Mouse (Mus musculus): ENCODE data around the gene Rad23b. TPM values are rescaled to one million over a fixed set of nuclear protein-coding genes. Genes with fewer than 3 reads are reported as not detected.
"Not testable (repeated sequence)": the region's sequence is repeated elsewhere in the genome, so short reads cannot be mapped to it uniquely, and the experiment has no call there.

Rad23b gene
- polyA plus RNA-seq (2015; fragmentation: Nextera tagmentation; extraction: Ambion mirVana), result 63.1 and 97.0 TPM in 2 replicates

- Histone ChIP-seq H3K27ac (peak within 1 kb of the TSS; percentile 93), H3K36me3 (no peaks in the 10 kb centered on the region), H3K27me3 (no peaks in the 10 kb centered on the region), H3K4me1 (peaks cover 11% of the 10 kb centered on the region), H3K9me3 (no peaks in the 10 kb centered on the region), H3K4me2 (peak within 1 kb of the TSS; percentile 63), H3K4me3 (peak within 1 kb of the TSS; percentile 96), H3K9ac (peak within 1 kb of the TSS; percentile 89)
- under 1% methylated on average over 77 of the region's 77 CpGs for WGBS
- ATAC-seq (ENCODE audit: insufficient number of reproducible peaks, low FRiP score, low TSS enrichment, low read depth), result peak; percentile 99
Measured at GRCm38 (mm10) chr4:55349452-55350218, at the start of gene Rad23b. Gene Rad23b, plus strand, starts transcription at chr4:55350043.

DNA sequence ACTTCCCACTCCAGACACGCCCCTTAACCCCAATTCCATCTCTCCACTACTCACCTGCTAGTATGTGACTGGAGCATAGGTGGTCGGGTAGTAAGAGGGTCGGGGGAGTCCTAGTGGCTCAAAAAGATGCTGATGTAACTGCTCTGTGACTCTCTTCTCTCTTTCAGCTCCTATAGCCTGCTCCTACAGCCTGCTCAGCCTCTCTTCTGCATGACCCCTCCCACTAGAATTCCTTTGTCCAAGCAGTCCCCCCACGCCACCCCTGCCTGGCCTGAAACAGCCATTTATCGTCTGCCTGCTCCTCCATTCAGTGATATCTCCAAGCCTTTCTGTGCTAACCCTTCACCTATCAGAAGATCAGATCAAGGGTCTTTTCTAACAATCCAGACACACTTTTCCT, 45.7 kb upstream of the Rad23b start:
- no peak for ATAC-seq (ENCODE audit: insufficient number of reproducible peaks, low FRiP score, low TSS enrichment, low read depth)

DNA sequence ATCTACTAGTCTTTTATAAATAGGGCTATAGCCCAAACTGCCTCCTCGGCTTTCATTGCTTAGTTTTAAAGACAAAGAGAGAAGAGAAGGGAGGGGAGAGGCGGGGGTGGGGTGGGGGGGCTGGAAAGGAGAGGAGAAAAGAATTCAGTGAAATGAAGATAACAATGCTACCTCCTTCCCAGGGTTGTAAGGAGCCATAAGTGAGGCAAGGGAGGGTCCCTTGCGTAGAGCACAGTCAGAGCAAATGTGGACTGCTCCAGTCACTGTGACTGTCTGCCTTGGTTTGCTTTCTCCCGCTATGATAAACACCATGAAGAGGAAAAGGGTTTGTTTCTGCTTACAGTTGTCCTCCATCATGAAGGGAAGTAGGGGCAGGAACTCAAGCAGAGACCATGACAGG, 43.2 kb upstream of the Rad23b start:
- Histone ChIP-seq H3K4me1 (no peaks in the 10 kb centered on the region), H3K27me3 (no peaks in the 10 kb centered on the region), H3K9ac (no peak overlapping the region), H3K9me3 (no peaks in the 10 kb centered on the region), H3K4me3 (no peak overlapping the region), H3K27ac (no peak overlapping the region), H3K36me3 (no peaks in the 10 kb centered on the region), H3K4me2 (no peak overlapping the region)
- WGBS, result 84% methylated on average over 4 of the region's 4 CpGs
- no peak for ATAC-seq (ENCODE audit: insufficient number of reproducible peaks, low FRiP score, low TSS enrichment, low read depth)

More for the DNA sequence above, 45.7 kb upstream of the Rad23b start:
- no peaks in the 10 kb centered on the region for H3K36me3 ChIP-seq
- no peak overlapping the region for H3K27ac ChIP-seq
- WGBS, result 81% methylated on average over 5 of the region's 5 CpGs
- H3K9ac ChIP-seq, result no peak overlapping the region
- H3K4me2 ChIP-seq, result no peak overlapping the region
- H3K27me3 ChIP-seq, result no peaks in the 10 kb centered on the region
- no peaks in the 10 kb centered on the region for H3K4me1 ChIP-seq
- no peak overlapping the region for H3K4me3 ChIP-seq
- H3K9me3 ChIP-seq, result no peaks in the 10 kb centered on the region

DNA sequence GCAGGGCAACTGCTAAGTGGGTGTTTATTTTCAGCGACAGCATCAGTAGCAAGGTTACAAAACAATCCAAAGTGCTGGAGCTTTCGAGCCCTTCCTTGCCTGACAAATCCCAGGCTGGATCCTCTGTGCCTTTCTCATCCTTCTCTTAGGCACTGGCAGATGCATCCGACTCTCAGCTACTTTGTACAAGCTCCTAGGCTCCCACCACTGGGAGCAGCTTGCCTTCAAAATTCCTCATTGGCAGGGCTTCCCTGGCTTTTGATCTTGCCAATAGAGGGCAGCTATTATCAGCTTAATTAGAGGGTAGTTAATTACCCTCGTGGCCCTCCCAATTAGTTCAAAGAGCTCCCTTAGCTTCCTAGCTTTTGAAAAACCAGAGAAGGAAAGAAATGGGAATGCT, 33.1 kb upstream of the Rad23b start:
- Histone ChIP-seq H3K4me2 (no peak overlapping the region), H3K27ac (no peak overlapping the region), H3K27me3 (no peaks in the 10 kb centered on the region), H3K9ac (no peak overlapping the region), H3K4me3 (no peak overlapping the region), H3K36me3 (no peaks in the 10 kb centered on the region), H3K9me3 (no peaks in the 10 kb centered on the region), H3K4me1 (no peaks in the 10 kb centered on the region)
- no peak for ATAC-seq (ENCODE audit: insufficient number of reproducible peaks, low FRiP score, low TSS enrichment, low read depth)
- WGBS, result 19% methylated on average over 4 of the region's 4 CpGs

DNA sequence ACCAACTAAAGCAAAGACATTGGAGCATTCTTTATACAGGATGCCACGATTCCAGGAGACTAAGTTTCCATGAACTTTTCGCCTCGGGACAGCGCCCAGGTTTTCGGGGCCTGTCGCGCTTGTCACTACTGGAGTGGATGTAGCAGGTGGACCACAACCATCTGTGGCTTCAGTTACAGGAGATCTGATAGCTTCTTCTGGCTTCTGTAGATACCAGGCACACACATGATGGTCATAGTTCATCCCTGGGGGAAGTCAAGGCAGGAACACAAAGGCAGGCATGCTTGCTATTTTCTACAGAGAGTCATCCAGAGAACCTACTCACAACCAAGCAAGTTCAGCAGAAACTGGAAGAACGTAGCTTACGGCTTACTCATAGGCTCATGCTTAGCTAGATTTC, 31.5 kb upstream of the Rad23b start:
- not testable (repeated sequence) for H3K27ac ChIP-seq; H3K4me1 ChIP-seq; H3K36me3 ChIP-seq; ATAC-seq (ENCODE audit: insufficient number of reproducible peaks, low FRiP score, low TSS enrichment, low read depth); H3K9ac ChIP-seq; H3K4me2 ChIP-seq; H3K9me3 ChIP-seq; H3K27me3 ChIP-seq; H3K4me3 ChIP-seq
- 92% methylated on average over 9 of the region's 9 CpGs for WGBS

- Histone ChIP-seq H3K4me1 (no peaks in the 10 kb centered on the region), H3K27ac (no peak overlapping the region), H3K9ac (no peak overlapping the region), H3K36me3 (no peaks in the 10 kb centered on the region), H3K9me3 (no peaks in the 10 kb centered on the region), H3K4me3 (no peak overlapping the region), H3K27me3 (no peaks in the 10 kb centered on the region), H3K4me2 (no peak overlapping the region)
- no peak for ATAC-seq (ENCODE audit: insufficient number of reproducible peaks, low FRiP score, low TSS enrichment, low read depth)
- 59% methylated on average over 4 of the region's 4 CpGs for WGBS
Measured at GRCm38 (mm10) chr4:55325786-55326518, 23.9 kb upstream of the Rad23b start.

DNA sequence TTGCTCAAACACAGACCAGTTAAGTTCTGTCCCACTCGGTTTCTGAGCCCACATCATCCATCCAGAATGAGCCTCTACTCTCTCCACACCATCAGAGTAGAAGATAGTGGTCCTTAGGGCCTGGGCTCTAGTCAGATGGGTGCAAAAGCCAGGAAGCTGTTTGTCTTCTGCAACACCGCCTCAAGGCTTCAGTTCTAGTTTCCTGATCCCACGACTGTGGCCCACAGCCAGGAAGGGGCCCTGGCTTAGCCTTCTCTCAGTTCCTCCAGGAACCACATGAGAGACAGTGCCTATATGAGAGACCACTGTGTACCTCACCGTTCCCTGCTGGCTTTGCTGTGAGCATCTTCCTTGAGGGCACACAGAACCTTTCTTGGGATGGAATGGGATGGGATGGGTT, 22.3 kb upstream of the Rad23b start:
- H3K4me2 ChIP-seq, result no peak overlapping the region
- no peaks in the 10 kb centered on the region for H3K9me3 ChIP-seq
- no peak overlapping the region for H3K27ac ChIP-seq
- ATAC-seq (ENCODE audit: insufficient number of reproducible peaks, low FRiP score, low TSS enrichment, low read depth), result no peak
- no peaks in the 10 kb centered on the region for H3K36me3 ChIP-seq
- no peaks in the 10 kb centered on the region for H3K27me3 ChIP-seq
- WGBS, result 59% methylated on average over 4 of the region's 4 CpGs
- 0 out of 2 replicates have a peak, but pooled peaks cover 4% of the 10 kb centered on the region for H3K4me1 ChIP-seq
- no peak overlapping the region for H3K4me3 ChIP-seq
- no peak overlapping the region for H3K9ac ChIP-seq

GRCm38 (mm10) chr4:55328471-55328870, 21.4 kb upstream of the Rad23b start:
- Histone ChIP-seq H3K9me3 (no peaks in the 10 kb centered on the region), H3K27me3 (no peaks in the 10 kb centered on the region), H3K27ac (no peak overlapping the region), H3K9ac (no peak overlapping the region), H3K4me3 (no peak overlapping the region), H3K36me3 (no peaks in the 10 kb centered on the region), H3K4me1 (0 out of 2 replicates have a peak, but pooled peaks cover 4% of the 10 kb centered on the region), H3K4me2 (no peak overlapping the region)
- no peak for ATAC-seq (ENCODE audit: insufficient number of reproducible peaks, low FRiP score, low TSS enrichment, low read depth)
- WGBS, result 95% methylated on average over 11 of the region's 11 CpGs

- H3K27ac ChIP-seq; H3K27me3 ChIP-seq; ATAC-seq (ENCODE audit: insufficient number of reproducible peaks, low FRiP score, low TSS enrichment, low read depth); H3K4me1 ChIP-seq; H3K36me3 ChIP-seq; H3K9me3 ChIP-seq; H3K9ac ChIP-seq; H3K4me3 ChIP-seq; H3K4me2 ChIP-seq: not testable (repeated sequence)
- 93% methylated on average over 7 of the region's 7 CpGs for WGBS
Measured at GRCm38 (mm10) chr4:55328928-55329327, 20.9 kb upstream of the Rad23b start.

DNA sequence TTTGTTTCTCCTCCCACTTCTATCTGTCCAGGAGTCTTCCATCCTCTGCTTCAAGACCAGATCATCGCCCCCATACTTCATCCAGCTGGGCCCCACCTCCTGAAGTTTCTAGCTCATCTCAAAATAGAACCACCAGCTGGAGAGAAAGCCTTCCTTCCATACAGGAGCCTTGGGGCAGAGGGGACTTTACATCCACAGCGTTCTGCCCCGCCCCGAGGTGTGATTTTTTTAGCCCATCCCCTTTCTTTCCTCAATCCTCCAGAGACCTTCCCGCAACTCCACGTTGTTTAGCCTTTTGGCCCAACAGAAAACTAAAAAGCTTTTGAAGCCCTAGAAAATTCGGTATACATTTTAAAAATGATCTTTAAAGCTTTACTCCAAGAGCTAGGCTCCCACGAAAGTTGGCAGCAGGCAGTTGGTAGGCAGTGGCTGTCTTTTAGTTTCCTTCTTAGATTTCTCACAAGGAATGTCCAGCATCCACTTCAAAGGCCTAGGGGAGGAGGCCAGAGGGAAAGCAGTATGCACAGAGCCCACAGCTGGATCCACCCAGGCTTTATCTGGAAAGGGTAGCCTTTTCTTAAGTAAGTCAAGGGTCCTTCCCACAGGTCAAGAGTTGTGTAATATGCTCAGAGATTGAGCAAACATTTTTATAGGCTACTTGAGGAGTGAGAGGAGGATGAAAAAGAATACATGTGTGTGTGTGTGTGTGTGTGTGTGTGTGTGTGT, 20.1 kb upstream of the Rad23b start:
- Histone ChIP-seq H3K36me3 (no peaks in the 10 kb centered on the region), H3K9ac (no peak overlapping the region), H3K4me1 (0 out of 2 replicates have a peak, but pooled peaks cover 4% of the 10 kb centered on the region), H3K9me3 (no peaks in the 10 kb centered on the region), H3K27ac (peak overlapping the region; percentile 43; the same call in 1 of the 2 replicates), H3K4me3 (no peak overlapping the region), H3K27me3 (no peaks in the 10 kb centered on the region), H3K4me2 (no peak overlapping the region)
- 55% methylated on average over 8 of the region's 8 CpGs for WGBS
- no peak for ATAC-seq (ENCODE audit: insufficient number of reproducible peaks, low FRiP score, low TSS enrichment, low read depth)

GRCm38 (mm10) chr4:55335030-55335770, 14.6 kb upstream of the Rad23b start:
- 53% methylated on average over 5 of the region's 5 CpGs for WGBS
- Histone ChIP-seq H3K4me1 (0 out of 2 replicates have a peak, but pooled peaks cover 4% of the 10 kb centered on the region), H3K27me3 (no peaks in the 10 kb centered on the region), H3K27ac (no peak overlapping the region), H3K4me3 (no peak overlapping the region), H3K9me3 (no peaks in the 10 kb centered on the region), H3K9ac (no peak overlapping the region), H3K4me2 (no peak overlapping the region), H3K36me3 (no peaks in the 10 kb centered on the region)
- ATAC-seq (ENCODE audit: insufficient number of reproducible peaks, low FRiP score, low TSS enrichment, low read depth), result no peak

Measured in limb, embryonic 15.5 days (tissue).